Mouse (Mus musculus) bone marrow, adult 2 months (tissue): ENCODE results near the gene Zfp235.

Experiments used
- CTCF ChIP-seq: fragments of 200-500 bp; IDR thresholded peaks from 2 replicates; pipeline ENCODE4 v1.5.1; 2011; ENCODE audit warnings: low read length, control low read depth; ENCODE audit not compliant: control insufficient read depth, insufficient read depth
- POLR2A ChIP-seq: fragments of 200-500 bp; IDR thresholded peaks from 2 replicates; pipeline ENCODE4 v1.6.1; 2011; ENCODE audit warnings: low read depth, mild to moderate bottlenecking, control low read depth, low read length, borderline replicate concordance; ENCODE audit not compliant: control insufficient read depth

DNA sequence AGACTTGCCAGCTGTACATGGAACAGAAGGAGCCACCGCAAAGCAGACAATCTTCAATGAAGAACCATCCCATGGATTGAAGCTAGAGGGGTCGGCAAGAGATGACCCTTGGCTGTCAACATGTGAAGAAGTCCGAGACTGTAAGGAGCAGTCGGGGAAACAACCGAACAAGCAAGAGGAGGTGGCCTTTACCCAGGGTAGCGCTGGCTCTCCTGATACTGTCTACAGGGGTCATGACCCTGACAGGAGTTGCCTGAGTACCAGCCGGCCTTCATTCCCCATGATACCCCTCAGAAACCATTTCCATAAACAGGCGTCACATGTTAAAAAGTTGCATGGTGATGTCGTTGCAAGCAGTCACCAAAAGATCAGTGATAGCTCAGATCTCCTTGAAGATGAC lies 29.6 kb upstream of the Zfp235 start:
- no peak for TF ChIP-seq CTCF
- no peak for TF ChIP-seq POLR2A
